Mouse (Mus musculus): ENCODE measurements around the gene Mical2. TPM values are rescaled to one million over a fixed set of nuclear protein-coding genes. Genes with fewer than 3 reads are reported as not detected.

Mical2 gene
- polyA plus RNA-seq (2017; shearing (Covaris generic)): 1 to 10 TPM; 1.5 to 5.7 (median 1.7) TPM

DNA sequence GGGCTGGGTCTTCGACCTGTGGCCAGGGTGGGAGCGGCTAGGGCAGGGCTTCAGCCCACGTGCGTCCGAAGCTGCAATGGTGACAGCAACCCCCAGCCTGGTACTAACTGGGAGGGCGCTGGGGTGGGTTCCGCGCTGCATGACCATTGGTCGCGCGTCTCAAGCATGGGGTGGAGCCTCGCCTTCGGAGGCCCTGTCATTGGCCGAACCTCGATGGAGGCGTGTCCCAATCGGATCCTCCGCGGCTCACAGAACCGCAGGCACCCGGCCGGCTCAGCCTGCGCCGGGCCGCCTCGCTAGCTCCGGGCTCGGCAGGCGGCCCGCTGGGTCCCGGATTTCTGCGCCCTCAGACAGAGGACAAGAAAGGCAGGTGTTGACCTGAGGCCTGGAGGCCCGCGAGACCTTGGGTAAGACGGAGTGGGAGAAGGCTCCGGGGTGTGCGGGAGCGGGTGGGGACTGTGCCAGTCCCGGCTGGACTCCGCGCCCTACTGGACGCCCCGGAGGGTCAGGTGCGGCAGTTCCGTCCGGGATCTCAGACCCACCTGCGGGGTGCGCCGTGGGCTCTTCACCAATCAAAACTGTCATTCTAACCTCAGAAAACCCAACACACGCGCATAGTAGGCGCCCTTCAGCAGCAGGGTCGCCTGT is at the start of gene Mical2:
Gene Mical2 (plus strand): TSS at position 242 of the 648 bp plus-strand sequence.
- peak; percentile 95 for ATAC-seq

DNA sequence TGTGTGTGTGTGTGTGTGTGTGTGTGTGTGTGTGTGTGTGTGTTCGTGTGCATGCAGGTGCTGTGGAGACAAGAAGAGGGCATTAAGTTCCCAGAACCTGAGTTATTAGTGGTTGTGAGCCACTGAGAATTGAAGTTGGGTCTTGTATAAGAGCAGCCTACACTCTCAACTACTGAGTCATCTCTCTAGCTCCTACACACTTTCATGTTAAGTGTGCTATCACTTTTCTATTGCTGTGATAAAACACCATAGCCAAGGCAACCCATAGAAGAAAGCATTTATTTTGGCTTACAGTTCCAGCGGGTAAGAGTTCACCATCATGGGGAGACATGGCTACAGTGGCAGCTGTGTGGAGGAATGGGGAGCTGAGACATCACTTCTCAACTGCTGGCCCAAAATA is 49.0 kb upstream of the Mical2 start:
- no peak for ATAC-seq

DNA sequence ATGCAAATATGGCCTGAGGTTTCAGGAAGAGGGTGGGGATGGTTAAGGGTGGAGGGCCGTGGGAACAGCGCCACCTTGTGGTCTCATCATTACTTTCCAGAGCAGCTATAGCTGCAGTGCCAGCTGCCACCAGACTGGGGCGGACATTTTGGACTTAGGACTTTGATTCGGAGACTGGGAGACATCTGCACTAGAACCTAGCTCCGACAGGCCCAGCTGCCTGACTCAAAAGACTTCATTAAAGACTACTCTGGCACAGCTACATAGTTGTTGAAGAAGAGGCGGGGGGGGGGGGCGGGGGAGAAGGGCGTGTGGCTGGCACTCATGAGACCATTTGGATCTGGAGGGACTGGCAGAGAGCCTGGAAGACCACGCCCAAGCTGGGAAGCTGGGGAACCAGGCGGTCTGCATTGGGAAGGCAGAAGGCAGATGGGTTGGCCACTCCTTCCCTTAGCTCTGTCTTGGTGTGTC is 45.4 kb upstream of the Mical2 start:
- ATAC-seq: peak; percentile 85

DNA sequence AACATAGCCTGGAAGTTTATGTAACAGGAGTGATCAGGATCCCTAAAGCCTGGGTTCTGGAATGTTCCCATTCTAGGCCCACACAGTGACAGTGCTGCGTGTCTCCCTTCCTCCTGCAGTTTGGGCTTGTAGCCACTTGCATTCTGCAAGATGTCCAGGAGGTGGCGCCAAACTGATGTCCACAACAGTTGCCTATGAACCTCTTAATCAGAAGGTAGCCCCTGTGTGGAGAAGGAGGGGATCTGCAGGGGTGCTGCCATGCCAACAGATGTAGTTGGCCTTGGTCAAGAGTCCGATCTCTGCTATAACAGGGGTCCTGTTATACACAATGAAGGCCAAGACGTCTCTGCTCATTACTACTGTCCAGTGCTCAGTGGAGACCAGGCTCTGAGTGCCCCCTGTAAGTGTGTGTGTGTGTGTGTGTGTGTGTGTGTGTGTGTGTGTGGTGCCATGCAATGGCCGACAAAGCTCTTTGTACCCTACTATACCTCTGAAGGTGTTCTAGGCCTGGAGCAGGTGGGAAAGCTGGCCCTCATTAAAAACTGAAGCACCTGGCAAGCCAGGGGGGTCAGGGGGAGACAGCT is 42.3 kb upstream of the Mical2 start:
- peak; percentile 59 for ATAC-seq

DNA sequence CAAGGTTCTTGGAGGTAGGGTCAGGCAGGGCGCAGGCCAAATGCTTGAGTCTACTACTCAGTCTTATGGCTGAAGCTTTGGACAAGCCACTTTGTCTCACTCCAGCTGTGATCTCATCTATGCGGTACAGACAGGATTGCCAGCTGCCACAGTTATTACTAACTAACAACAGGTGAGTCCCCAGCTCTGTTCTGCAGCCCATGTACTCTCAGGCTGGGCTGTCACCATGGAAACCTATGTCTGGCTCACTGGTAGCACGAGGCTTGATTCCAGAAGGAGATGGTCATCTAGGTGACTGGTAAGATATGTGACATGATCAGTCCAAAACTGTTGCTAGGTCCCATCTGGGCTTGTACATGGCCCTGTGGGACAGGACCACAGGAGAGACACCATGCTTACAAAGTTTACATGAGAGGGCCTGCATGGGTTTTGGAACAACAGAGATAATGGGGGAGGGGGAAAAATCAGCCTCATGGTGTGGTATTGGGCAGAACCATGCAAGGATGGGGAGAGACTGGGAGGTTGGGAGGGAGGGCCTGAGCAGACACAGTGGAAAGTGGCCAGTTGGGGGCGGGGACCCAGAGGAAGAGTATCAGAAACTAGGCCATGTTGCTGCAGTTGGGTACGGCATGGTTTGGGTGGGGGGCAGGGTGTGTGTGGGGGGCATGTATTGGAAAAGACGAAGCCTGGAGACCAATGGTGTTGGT is 41.0 kb upstream of the Mical2 start:
- no peak for ATAC-seq

DNA sequence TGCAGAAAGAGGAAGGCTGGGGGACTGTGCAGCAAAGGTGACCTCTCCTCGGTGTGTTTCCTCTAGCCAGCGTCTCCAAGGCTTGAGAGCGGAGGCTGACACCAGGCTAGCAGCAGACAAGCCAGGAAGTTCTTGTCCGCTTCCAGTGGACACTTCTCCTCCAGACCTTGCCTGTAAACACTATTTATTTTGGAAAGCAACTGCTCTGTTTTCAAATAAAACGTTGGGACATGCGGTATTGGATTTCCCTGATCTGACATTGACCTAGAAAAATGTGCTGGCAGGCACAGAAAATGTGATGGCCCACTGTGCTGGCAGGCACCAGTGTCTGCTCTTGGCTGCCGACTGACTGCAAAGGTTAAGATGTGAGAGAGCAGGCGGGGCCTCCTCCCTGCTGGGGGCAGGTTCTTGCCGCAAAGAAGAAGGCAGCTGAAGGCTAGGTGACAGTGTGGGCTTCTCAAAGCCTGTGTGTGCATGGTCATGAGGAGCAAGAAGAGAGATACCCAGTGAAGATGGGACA is 40.4 kb upstream of the Mical2 start:
- ATAC-seq: no peak

DNA sequence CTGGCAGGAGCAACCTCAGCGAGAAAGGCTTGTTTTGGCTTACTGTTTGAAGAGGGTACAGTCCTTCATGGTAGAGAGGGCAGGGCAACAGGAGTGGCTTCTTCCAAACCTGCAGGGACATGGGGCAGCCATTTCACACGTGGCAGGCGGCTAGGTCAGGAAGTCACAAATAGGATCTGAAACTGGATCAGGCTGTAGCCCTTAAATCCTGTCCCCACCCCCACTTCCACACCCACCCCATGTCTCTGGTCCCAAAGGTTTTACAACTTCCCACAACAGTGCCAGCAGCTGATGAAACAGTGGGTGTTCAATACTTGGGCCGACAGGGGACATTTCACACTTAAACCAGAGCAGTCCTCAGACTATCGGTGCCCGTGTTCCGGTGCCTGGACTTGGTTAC is 38.8 kb upstream of the Mical2 start:
- no peak for ATAC-seq

DNA sequence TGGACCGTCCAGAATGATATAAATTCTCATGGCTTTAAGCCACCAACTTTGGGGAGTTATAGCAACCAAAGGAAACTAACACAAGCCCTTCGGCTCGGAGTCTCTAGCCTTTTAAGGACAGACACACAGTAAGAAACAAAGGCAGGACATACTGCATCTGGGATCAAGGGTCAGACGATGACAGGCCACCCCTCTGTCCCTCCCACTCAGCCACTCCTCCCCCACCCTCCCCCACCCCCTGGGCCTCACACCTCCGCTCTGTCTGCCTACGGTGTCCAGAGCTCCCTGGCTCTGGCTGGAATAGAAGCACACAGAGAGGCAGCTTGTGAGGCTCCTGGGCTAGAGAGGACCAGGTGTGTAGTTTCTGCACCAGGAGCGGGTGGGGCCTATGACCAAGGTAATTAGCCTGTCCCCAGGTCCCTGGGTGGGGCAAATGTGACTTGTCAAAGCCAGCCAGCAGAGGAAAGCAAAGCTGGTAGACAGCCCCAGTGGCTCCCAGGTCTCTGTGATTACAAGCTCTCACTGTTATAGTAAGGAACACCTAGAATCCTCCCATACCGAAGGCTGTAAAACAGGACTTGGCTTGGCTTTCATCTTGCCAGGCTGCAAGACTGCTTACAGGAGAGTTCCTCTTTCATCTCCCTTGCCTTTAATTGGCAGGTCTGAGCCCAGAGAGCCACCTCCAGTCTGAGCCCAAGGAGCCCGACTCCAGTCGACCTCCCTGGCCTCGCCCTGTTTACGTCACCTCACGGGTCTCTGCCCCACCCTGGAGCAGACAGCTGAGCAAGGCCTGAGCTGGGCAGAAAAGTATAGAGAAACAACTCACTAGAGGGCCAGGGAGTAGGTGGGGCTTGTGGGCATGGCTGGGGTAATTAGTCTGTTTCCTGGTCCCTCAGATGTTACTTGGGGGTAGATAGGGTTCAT is 37.9 kb upstream of the Mical2 start:
- no peak for ATAC-seq

DNA sequence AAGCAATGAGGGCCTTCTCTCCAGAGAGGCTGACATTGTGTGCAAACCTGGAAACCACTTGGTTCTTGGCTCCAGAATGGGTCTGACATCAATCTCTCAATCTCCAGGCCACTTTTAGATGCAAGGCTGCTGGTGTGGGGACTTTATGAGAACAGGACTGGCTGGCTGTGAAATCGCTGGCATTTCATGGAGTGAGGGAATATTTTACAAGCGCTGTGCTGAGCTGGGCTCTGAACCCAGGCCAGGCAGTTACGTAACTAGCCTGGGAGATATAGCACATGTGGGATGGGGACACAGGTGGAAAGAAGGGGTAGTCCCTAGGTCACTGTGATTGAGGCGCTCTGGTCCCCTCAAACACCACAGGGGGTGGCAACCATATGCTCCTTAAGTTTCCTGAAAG is 33.4 kb upstream of the Mical2 start:
- ATAC-seq: no peak

DNA sequence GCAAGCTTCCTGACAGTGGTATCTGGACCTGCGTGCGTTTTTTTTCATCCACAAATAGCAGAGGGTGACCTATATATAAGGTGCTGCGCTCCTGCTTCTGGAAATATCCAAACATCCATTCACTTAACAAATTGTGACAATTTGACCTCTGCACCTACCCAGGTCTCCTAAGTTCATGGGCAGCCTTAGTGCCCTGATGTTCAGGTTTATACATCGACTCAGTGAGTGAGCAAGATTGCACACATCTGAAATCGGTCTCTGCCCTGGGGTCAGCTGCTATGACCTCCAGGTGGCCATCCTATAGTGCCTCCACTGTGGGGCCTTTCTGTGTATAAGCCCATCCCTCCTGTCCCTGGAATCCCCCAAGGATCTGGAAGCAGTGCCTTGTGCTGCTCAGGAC is 32.9 kb upstream of the Mical2 start:
- ATAC-seq: no peak

DNA sequence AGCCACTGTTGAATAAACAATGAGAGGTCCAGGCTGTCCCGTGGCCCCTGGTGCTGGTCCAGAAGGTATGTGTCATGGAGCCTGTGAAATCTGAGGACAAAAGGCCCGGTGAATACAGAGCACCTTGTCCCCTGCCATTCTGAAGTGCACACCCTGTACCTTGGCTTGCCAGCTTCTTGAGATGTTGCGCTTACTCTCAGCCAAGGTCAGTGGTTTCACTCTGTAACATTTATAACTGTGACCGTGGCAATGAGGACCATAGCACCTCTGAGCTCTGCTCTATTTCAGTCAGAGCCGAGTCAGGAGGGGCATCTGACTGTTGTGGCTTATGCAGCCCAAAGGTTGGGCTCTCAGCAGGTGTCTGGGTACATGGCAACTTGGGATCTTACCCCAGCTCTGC is 31.4 kb upstream of the Mical2 start:
- ATAC-seq: no peak

DNA sequence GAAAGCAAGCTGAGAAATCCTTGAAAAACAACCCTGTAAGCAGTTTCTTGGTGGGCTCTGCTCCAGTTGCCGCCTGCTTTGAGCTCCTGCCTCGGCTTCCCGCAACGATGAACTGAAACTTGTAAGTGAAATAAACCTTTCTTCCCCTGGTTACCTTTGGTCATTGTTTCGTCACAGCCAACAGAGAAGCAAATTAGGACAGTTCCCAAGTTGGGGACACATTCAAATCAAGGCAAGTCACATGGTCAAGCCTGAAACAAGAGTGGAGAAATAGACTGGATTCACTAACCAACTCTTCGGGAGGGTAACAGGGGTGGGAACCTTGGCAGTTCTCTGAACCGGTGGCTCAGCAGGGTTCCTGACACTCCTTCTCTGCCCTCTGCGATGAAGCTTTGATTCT is 28.2 kb upstream of the Mical2 start:
- ATAC-seq: no peak

DNA sequence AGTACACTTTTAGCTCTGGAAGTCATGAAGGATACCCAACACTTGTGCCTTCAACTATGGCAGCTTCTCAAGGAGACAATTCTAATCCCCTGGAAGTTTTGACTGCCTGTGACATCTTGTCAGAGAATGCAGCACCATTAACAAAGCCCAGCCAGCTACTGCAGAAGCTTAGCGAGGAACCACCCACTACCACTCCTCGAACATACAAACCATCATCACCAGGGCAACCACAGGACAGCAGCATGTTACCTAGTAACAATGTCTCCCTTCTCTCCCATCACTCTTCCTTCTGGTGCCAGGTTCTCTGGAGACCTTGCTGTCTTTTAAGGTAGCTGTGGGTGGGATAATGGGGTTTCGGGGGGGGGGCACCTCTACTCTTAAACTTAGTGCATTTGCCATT is 26.3 kb upstream of the Mical2 start:
- ATAC-seq: no peak

DNA sequence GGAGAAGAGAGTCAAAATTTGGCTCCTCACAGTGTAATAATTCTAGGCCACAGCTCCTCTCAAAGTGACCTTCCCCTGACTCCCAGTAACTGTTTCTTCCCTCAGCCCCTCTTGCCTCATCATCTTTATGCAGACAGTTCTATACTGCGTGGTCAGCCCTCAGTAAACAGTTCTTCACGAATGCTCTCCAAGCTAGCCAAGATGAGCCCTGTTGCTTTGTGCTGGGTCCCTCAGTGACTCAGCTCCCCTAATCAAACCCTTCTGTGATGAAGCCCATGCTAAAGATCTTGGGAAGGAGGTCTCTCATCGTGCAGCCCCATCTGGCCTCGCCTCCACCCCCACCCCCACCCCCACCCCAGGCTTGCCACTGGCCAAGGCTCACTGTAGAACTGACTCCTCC is 24.9 kb upstream of the Mical2 start:
- no peak for ATAC-seq

DNA sequence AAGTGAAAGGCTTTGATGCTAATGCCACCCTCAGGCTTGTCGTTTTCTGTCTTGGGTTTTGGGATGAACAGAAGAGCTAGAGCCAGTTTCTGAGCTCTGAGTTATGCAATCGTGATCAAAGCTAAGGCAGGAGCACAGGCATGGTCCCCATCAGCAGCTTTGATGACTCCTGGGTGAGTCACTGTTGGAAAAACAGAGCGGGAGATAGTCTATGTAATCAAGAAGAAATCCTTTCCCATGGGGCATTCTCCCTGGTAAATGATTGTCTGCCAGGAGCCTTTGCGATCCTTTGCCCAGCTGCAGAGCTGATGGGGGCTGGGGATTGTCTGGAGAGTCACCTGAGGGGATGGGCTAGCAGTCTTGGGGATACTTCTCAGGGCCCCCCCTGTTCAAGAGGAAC is 23.5 kb upstream of the Mical2 start:
- ATAC-seq: no peak

DNA sequence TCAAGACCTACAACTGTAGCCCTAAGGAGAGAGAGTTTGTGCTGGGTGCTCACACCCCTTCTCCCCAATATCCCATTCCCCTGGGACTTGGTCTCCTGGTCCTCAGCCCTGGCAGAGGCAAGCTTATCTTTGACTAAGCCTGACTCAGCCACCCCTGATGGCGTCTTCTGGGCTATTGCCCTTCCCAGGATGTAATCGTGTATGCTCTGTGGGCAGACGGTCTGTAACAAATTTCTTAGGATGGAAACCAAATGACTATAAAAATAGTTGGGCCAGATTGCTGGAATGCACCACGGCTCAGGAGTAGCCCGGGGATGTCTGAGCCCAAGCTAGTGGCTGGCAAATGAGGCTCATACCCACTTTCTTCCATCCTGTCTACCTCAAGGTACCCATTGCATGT is 22.8 kb upstream of the Mical2 start:
- no peak for ATAC-seq

DNA sequence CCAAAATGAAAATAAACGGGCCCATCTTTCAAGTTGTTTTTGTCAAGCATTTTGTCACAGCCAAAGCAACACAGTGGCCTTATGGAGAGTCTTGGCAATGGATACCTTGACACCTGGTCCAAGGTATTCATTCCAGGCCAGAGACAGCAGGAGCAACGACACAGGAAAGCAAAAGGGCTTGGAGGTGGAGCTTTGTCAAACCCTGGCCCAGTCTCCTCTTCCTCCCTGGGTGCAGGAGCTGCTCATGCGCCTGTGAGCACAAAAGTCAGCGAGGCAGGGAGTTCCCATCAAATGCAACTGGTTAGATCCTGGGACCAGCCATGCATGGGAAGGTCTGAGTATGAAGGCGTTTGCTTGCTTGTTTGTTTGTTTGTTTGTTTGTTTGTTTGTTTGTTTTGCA is 21.7 kb upstream of the Mical2 start:
- ATAC-seq: no peak

DNA sequence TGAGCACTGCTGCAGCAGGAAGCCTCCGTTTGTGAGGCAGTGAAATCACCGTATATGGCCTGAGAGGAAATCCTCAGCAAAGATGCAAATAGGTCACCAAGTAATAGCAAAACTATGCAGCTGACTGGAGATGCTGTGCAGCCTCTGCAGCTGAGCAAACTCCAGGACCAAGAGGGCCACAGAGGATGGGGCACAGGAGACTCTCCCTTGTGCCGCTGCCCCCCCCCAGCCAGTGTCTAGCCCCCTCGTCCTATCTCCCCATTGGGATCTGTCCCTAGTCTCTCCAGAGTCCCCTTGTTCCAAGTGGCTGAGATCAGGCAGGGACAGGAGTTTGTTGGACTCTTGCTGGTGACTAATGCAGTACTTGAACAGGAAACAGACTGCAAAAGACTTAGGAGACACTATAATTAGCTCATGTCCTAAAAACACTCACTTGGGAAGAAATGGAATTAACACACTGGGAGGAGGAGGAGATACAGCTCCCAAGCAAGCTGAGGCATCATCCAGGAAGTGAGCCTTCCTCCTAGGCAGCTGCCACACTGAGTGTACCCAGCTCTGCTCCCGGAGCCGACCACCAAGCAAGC is 21.2 kb upstream of the Mical2 start:
- peak; percentile 77 for ATAC-seq

DNA sequence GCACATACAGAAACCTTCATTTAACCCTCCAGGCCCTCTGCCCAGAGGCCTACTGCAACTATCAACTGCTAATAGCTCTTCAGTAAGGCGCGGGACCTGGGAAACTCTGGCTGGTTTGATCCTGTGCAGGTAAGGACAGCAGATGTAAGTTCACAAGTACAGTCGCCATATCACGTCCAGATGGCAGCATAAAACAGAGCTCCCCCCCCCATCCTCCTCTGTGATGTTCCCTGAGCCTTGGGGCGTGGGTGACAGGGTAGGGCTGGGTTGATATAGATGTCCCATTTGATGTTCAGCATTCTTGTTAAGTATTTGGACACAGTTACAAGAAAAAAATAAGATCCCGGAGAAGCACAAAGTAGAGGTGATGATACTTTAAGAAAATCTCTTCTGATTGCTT is 20.1 kb upstream of the Mical2 start:
- no peak for ATAC-seq

DNA sequence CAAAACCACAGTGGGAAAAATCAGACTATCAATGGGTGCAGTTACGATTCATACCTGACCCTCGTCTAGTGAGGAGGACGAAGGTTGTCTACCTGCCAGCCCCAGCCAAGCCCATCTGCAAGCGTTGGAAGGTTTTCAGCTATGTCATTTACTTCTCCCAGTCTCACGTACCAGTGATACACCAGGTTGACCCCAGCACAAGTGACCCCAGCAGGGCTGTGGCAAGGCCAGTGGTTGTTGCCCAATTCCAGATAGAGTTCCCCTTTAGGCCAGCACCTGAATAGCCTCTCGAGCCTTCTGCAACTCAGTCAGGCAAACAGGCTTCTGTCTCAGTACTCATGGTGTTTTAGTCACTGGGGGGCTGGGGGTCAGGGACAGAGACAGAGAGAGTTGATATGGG is 17.9 kb upstream of the Mical2 start:
- ATAC-seq: no peak

DNA sequence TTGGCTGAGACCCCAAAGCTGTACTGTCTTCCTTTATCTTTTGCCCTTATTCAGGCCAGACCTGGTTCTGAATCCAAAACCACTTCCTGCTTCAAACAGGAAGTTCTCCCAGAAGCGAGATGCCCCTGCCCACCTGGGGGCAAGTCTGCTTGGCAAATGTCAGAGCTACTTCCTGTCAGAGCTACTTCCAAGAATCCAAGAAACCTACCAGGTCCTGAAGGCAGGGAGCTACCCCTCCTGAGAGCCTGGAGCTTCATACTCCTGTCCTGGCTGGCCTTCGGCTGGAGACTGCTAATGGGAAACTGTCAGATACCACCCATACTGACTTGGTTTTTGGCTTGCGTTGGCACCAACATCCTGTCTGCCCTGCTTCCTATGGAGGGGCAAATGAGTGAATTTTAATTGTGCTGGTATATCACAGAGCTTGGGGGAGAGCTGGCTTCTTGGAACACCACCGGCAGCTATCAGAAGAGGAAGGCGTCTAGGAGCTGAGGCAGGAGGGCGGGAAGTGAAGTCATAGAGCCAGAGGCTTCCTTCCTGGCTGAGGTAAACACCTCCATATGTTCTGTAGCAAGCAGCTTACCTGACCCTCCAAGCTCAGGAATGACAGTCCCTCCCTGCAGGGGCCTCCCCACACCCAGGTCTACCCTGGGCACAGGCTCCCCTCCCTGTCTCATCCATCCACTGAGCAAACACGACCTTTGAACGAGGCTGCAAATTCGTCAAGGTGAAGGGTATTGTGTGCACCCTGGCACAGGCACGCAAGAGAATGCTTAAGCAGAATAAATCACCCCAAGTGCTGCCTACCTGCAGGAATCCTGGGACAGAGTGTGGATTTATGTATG is 17.1 kb upstream of the Mical2 start:
- ATAC-seq: peak; percentile 54
